Mouse (Mus musculus) MEL (cell line): ENCODE results near the gene Grb2. TPM values are rescaled to one million over a fixed set of nuclear protein-coding genes. Genes with fewer than 3 reads are reported as not detected.

ENCODE experiments used
- DNase-seq: peaks from one replicate; pipeline ENCODE4 v3.0.0; 2011; ENCODE audit warnings: low read depth, low spot score
- H3K27ac ChIP-seq: 2 replicates; pipeline ENCODE4 v1.5.1; 2012; ENCODE audit warnings: low read depth, mild to moderate bottlenecking, control low read depth, low read length, moderate library complexity; ENCODE audit not compliant: control insufficient read depth
- H3K27me3 ChIP-seq, 2 experiments: fragments of 150-350 bp in 1 of 2; sonication (generic) in 1 of 2; 2 replicates each; pipeline ENCODE4 v1.6.1; 2012; ENCODE audit warnings: low read length in 2 of 2, mild to moderate bottlenecking in 2 of 2, improper control_type of control experiment in 1 of 2, moderate library complexity in 1 of 2; ENCODE audit not compliant: insufficient read depth in 2 of 2, control insufficient read depth in 1 of 2
- H3K36me3 ChIP-seq, 2 experiments: 2 replicates each; pipeline ENCODE4 v1.6.1; 2012 to 2014; ENCODE audit warnings: low read length in 2 of 2, improper control_type of control experiment in 1 of 2, inconsistent platforms in 1 of 2, mild to moderate bottlenecking in 1 of 2; ENCODE audit not compliant: insufficient read depth in 2 of 2, control insufficient read depth in 1 of 2
- H3K4me1 ChIP-seq, 2 experiments: fragments of 150-350 bp in 1 of 2; sonication (generic) in 1 of 2; 2 replicates each; pipeline ENCODE4 v1.6.1; 2012; ENCODE audit warnings: low read length in 2 of 2, improper control_type of control experiment in 1 of 2, mild to moderate bottlenecking in 1 of 2; ENCODE audit not compliant: insufficient read depth in 2 of 2, control insufficient read depth in 1 of 2
- H3K4me3 ChIP-seq, 2 experiments: fragments of 150-350 bp in 1 of 2; sonication (generic) in 1 of 2; 2 replicates each; pipeline ENCODE4 v1.5.1; 2012; ENCODE audit warnings: low read depth in 2 of 2, low read length in 2 of 2, mild to moderate bottlenecking in 2 of 2, moderate library complexity in 2 of 2, control low read depth in 1 of 2, improper control_type of control experiment in 1 of 2; ENCODE audit not compliant: control insufficient read depth in 1 of 2, insufficient read depth in 1 of 2
- H3K79me2 ChIP-seq: 2 replicates; pipeline ENCODE4 v1.6.1; 2012; ENCODE audit warnings: mild to moderate bottlenecking, low read length, moderate library complexity; ENCODE audit not compliant: control insufficient read depth, poor library complexity, insufficient read depth
- H3K9ac ChIP-seq: 2 replicates; pipeline ENCODE4 v1.6.1; 2012; ENCODE audit warnings: low read depth, mild to moderate bottlenecking, control low read depth, low read length, moderate library complexity; ENCODE audit not compliant: control insufficient read depth, poor library complexity, severe bottlenecking
- H3K9me3 ChIP-seq: fragments of 150-350 bp; sonication (generic); replicated peaks from 2 replicates; pipeline ENCODE4 v1.6.1; 2012; ENCODE audit warnings: mild to moderate bottlenecking, low read length, improper control_type of control experiment, moderate library complexity; ENCODE audit not compliant: insufficient read depth
- CHD1 ChIP-seq: IDR thresholded peaks from 2 replicates; pipeline ENCODE4 v1.6.1; 2012; ENCODE audit warnings: low read depth, mild to moderate bottlenecking, inconsistent platforms, low read length, improper control_type of control experiment
- CHD2 ChIP-seq: IDR thresholded peaks from 2 replicates; pipeline ENCODE4 v1.6.1; 2011; ENCODE audit warnings: low read length, improper control_type of control experiment
- E2F4 ChIP-seq: IDR thresholded peaks from 2 replicates; pipeline ENCODE4 v1.6.1; 2011; ENCODE audit warnings: low read depth, low read length, improper control_type of control experiment, borderline replicate concordance
- EP300 ChIP-seq, 2 experiments: IDR thresholded peaks; 2 replicates each; pipeline ENCODE4 v1.6.1; 2011; ENCODE audit warnings: improper control_type of control experiment in 2 of 2, low read length in 2 of 2, low read depth in 1 of 2, mild to moderate bottlenecking in 1 of 2
- ETS1 ChIP-seq: IDR thresholded peaks from 2 replicates; pipeline ENCODE4 v1.6.1; 2012; ENCODE audit warnings: low read depth, mild to moderate bottlenecking, inconsistent platforms, low read length, improper control_type of control experiment, moderate library complexity
- GABPA ChIP-seq: IDR thresholded peaks from 2 replicates; pipeline ENCODE4 v1.6.1; 2012; ENCODE audit warnings: low read depth, mild to moderate bottlenecking, inconsistent platforms, low read length, improper control_type of control experiment, moderate library complexity
- GATA1 ChIP-seq: IDR thresholded peaks from 2 replicates; pipeline ENCODE4 v1.6.1; 2011; ENCODE audit warnings: low read depth, low read length, improper control_type of control experiment
- HCFC1 ChIP-seq: IDR thresholded peaks from 2 replicates; pipeline ENCODE4 v1.6.1; 2012; ENCODE audit warnings: low read depth, mild to moderate bottlenecking, inconsistent platforms, low read length, improper control_type of control experiment, moderate library complexity
- JUND ChIP-seq: IDR thresholded peaks from 2 replicates; pipeline ENCODE4 v1.6.1; 2011; ENCODE audit warnings: low read depth, mild to moderate bottlenecking, improper control_type of control experiment, low read length
- MAX ChIP-seq: IDR thresholded peaks from 2 replicates; pipeline ENCODE4 v1.6.1; 2011; ENCODE audit warnings: low read length, improper control_type of control experiment
- MAZ ChIP-seq: IDR thresholded peaks from 2 replicates; pipeline ENCODE4 v1.6.1; 2012; ENCODE audit warnings: low read depth, mild to moderate bottlenecking, inconsistent platforms, low read length, improper control_type of control experiment
- MEF2A ChIP-seq: IDR thresholded peaks from 2 replicates; pipeline ENCODE4 v1.6.1; 2014; ENCODE audit warnings: low read depth, mild to moderate bottlenecking, inconsistent platforms, low read length, improper control_type of control experiment; ENCODE audit not compliant: poor library complexity, insufficient replicate concordance, severe bottlenecking; ENCODE audit errors: extremely low read depth
- MXI1 ChIP-seq: IDR thresholded peaks from 2 replicates; pipeline ENCODE4 v1.6.1; 2011; ENCODE audit warnings: mild to moderate bottlenecking, low read depth, low read length, improper control_type of control experiment
- MYB ChIP-seq: IDR thresholded peaks from 2 replicates; pipeline ENCODE4 v1.6.1; 2011; ENCODE audit warnings: mild to moderate bottlenecking, low read depth, low read length, improper control_type of control experiment
- MYC ChIP-seq: IDR thresholded peaks from 2 replicates; pipeline ENCODE4 v1.6.1; 2011; ENCODE audit warnings: low read depth, mild to moderate bottlenecking, low read length, improper control_type of control experiment, moderate library complexity
- NELFE ChIP-seq: IDR thresholded peaks from 2 replicates; pipeline ENCODE4 v1.6.1; 2011; ENCODE audit warnings: low read depth, low read length, improper control_type of control experiment
- NRF1 ChIP-seq: IDR thresholded peaks from 2 replicates; pipeline ENCODE4 v1.6.1; 2014; ENCODE audit warnings: low read depth, mild to moderate bottlenecking, inconsistent platforms, low read length, improper control_type of control experiment, moderate library complexity; ENCODE audit not compliant: poor library complexity, insufficient read depth, severe bottlenecking
- RAD21 ChIP-seq: IDR thresholded peaks from 2 replicates; pipeline ENCODE4 v1.6.1; 2011; ENCODE audit warnings: mild to moderate bottlenecking, low read depth, low read length, improper control_type of control experiment
- RCOR1 ChIP-seq: IDR thresholded peaks from 2 replicates; pipeline ENCODE4 v1.6.1; 2012; ENCODE audit warnings: low read depth, mild to moderate bottlenecking, inconsistent platforms, low read length, improper control_type of control experiment
- SMC3 ChIP-seq: IDR thresholded peaks from 2 replicates; pipeline ENCODE4 v1.6.1; 2011; ENCODE audit warnings: low read depth, low read length, improper control_type of control experiment
- UBTF ChIP-seq: IDR thresholded peaks from 2 replicates; pipeline ENCODE4 v1.6.1; 2012; ENCODE audit warnings: low read depth, mild to moderate bottlenecking, inconsistent platforms, low read length, improper control_type of control experiment, moderate library complexity, borderline replicate concordance; ENCODE audit not compliant: insufficient read depth
- ZC3H11A ChIP-seq: IDR thresholded peaks from 2 replicates; pipeline ENCODE4 v1.6.1; 2012; ENCODE audit warnings: low read depth, mild to moderate bottlenecking, inconsistent platforms, low read length, improper control_type of control experiment
- ZNF384 ChIP-seq: IDR thresholded peaks from 2 replicates; pipeline ENCODE4 v1.6.1; 2012; ENCODE audit warnings: low read depth, mild to moderate bottlenecking, inconsistent platforms, low read length, improper control_type of control experiment
- polyA plus RNA-seq, 2 experiments: library from polyadenylated mRNA; stranded (reverse) in 1 of 2; unstranded in 1 of 2; fragments of >175 nt in 1 of 2; fragments of >200 nt in 1 of 2; gene quantifications; 2 replicates each; pipeline versions ENCODE4 v1.2.1 to v1.2.4; 2012; ENCODE audit warnings: low replicate concordance in 2 of 2, low read depth in 1 of 2; ENCODE audit not compliant: insufficient read length in 2 of 2, insufficient read depth in 1 of 2, missing spikeins in 1 of 2
- total RNA-seq: library from RNA; depleted of rRNA; stranded (reverse); fragments of 300-350 nt; gene quantifications from 2 replicates; pipeline ENCODE4 v1.2.3, GENCODE M21; 2012

The Grb2 gene
- total and polyA plus RNA-seq, 3 experiments = 75.3 to 261 TPM; not detected in 1

DNA sequence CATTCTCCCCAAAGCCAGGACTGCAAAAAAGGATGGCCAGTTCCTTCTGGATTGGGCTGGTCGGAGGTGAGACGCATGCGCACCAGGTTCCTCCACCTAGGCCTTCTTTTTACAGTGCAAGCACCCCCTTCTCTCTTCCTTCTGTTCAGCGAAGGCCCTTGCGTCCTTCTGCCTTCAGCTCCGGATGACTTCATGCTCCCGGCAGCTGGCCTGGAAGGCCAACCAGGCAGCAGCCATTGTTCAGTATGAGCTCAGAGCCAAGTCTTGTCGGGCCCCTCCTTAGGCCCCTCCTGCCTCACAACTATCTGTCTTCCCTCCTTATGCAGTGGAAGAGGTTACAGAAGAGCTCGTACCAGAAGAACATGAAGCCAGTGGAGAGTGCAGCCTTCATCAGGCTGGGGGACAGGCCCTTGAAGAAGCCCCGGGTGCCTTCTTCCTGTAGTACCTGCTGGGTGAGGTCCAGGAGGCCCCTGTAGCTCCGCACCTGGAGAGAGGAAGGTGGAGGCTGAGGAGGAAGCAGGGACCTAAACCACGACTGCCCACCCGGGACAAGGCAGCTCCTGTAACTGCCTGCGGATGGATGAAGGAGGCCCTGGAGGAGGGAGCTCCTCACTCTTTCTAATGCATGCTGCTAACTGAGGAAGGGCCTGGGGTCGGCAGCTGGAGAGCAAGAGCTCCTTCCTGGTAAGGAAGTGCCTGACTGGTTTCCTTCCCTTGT is 93.1 kb downstream of the Grb2 start:
- peaks cover 5% of the 10 kb centered on the region; the same call in 1 of the 2 replicates for H3K79me2 ChIP-seq
- peaks cover 0 to 7% of the 10 kb centered on the region in 2 experiments; a peak in 3 of 4 replicates for H3K36me3 ChIP-seq
- no peak overlapping the region for H3K9ac ChIP-seq
- H3K27me3 ChIP-seq = no peaks in the 10 kb centered on the region
- TF ChIP-seq GATA1 = no peak
- no peak for TF ChIP-seq MYC
- TF ChIP-seq HCFC1 = no peak
- TF ChIP-seq ZNF384 = no peak
- TF ChIP-seq MYB = no peak
- TF ChIP-seq RCOR1 = no peak
- no peak for TF ChIP-seq JUND
- no peak for TF ChIP-seq MXI1
- no peak for DNase-seq
- no peak overlapping the region for H3K4me3 ChIP-seq
- peaks cover 3 to 13% of the 10 kb centered on the region in 2 experiments; a peak in 3 of 4 replicates for H3K4me1 ChIP-seq
- H3K9me3 ChIP-seq = no peaks in the 10 kb centered on the region
- H3K27ac ChIP-seq = no peak overlapping the region

- no peak overlapping the region for H3K9ac ChIP-seq
- no peak overlapping the region for H3K4me3 ChIP-seq
Observed at GRCm38 (mm10) chr11:115614346-115615107, 93.9 kb downstream of the Grb2 start.

GRCm38 (mm10) chr11:115613138-115613945 is 95.1 kb downstream of the Grb2 start:
- peak overlapping the region; percentile 77 to 93 for H3K4me3 ChIP-seq
- peaks cover 0 to 11% of the 10 kb centered on the region in 2 experiments; a peak in 2 of 4 replicates for H3K36me3 ChIP-seq
- peaks cover 5% of the 10 kb centered on the region; the same call in 1 of the 2 replicates for H3K79me2 ChIP-seq
- peaks cover 3 to 13% of the 10 kb centered on the region in 2 experiments; a peak in 3 of 4 replicates for H3K4me1 ChIP-seq
- no peaks in the 10 kb centered on the region for H3K27me3 ChIP-seq
- DNase-seq = peak; percentile 91
- H3K9me3 ChIP-seq = no peaks in the 10 kb centered on the region
- peak overlapping the region; percentile 90 for H3K27ac ChIP-seq
- peak overlapping the region; percentile 95 for H3K9ac ChIP-seq
- TF ChIP-seq GABPA (no peak), MXI1 (no peak), MAX (no peak), JUND (no peak), MAZ (peak; percentile 60), MEF2A (no peak), ZC3H11A (no peak), CHD2 (no peak; the same call in 1 of the 2 replicates), UBTF (no peak), NRF1 (no peak), E2F4 (no peak), EP300 (IDR thresholded peaks at IDR 0.05; ENCODE audit: low read depth in 1 of 2, low read length in 2 of 2) (no peak), ETS1 (peak; percentile 56; the same call in 1 of the 2 replicates)

More at GRCm38 (mm10) chr11:115614346-115615107, 93.9 kb downstream of the Grb2 start:
- Histone ChIP-seq H3K4me1 (peaks cover 3 to 13% of the 10 kb centered on the region in 2 experiments; a peak in 3 of 4 replicates), H3K79me2 (peaks cover 5% of the 10 kb centered on the region; the same call in 1 of the 2 replicates), H3K27me3 (no peaks in the 10 kb centered on the region), H3K27ac (no peak overlapping the region), H3K36me3 (peaks cover 0 to 11% of the 10 kb centered on the region in 2 experiments; a peak in 3 of 4 replicates), H3K9me3 (no peaks in the 10 kb centered on the region)
- TF ChIP-seq RAD21 (no peak), SMC3 (no peak), MYC (no peak), CHD1 (no peak), NELFE (no peak)
- no peak for DNase-seq
